Mouse (Mus musculus): Measurements from ENCODE around the gene Nfib. TPM values are rescaled to one million over a fixed set of nuclear protein-coding genes. Genes with fewer than 3 reads are reported as not detected.

Nfib gene
- polyA plus RNA-seq, 2 experiments, result 1.7 to 2.6 TPM

GRCm38 (mm10) chr4:82538815-82539214 is 166.7 kb downstream of the Nfib start:
- Histone ChIP-seq H3K4me1 (replicated peaks; ENCODE audit: control insufficient read depth in 2 of 2, insufficient read depth in 2 of 2, low read length in 1 of 2) (no peaks in the 10 kb centered on the region; a peak in 1 of 4 replicates), H3K27me3 (ENCODE audit: control insufficient read depth, insufficient read depth, low read length) (peaks cover 26% of the 10 kb centered on the region), H3K27ac (no peak overlapping the region), H3K4me2 (ENCODE audit: low read depth) (peak overlapping the region; percentile 30), H3K9me3 (ENCODE audit: control insufficient read depth, low read length) (no peaks in the 10 kb centered on the region), H3K4me3 (ENCODE audit: insufficient read depth in 1 of 2, low read depth in 2 of 2, low read length in 2 of 2) (no peak overlapping the region), H3K36me3 (replicated peaks; ENCODE audit: control insufficient read depth, insufficient read depth, low read depth) (no peaks in the 10 kb centered on the region), H3K9ac (replicated peaks) (no peak overlapping the region)
- ATAC-seq (ENCODE audit: insufficient read depth), result no peak
- no peak for DNase-seq (ENCODE audit: low read depth in 3 of 3, low spot score in 3 of 3)
- 8% methylated on average over 9 of the region's 9 CpGs for WGBS (ENCODE audit: insufficient replicate concordance)
- TF ChIP-seq CTCF (IDR thresholded peaks at IDR 0.05; ENCODE audit: low read depth) (no peak), EP300 (IDR thresholded peaks at IDR 0.05; ENCODE audit: low read depth) (no peak)

DNA sequence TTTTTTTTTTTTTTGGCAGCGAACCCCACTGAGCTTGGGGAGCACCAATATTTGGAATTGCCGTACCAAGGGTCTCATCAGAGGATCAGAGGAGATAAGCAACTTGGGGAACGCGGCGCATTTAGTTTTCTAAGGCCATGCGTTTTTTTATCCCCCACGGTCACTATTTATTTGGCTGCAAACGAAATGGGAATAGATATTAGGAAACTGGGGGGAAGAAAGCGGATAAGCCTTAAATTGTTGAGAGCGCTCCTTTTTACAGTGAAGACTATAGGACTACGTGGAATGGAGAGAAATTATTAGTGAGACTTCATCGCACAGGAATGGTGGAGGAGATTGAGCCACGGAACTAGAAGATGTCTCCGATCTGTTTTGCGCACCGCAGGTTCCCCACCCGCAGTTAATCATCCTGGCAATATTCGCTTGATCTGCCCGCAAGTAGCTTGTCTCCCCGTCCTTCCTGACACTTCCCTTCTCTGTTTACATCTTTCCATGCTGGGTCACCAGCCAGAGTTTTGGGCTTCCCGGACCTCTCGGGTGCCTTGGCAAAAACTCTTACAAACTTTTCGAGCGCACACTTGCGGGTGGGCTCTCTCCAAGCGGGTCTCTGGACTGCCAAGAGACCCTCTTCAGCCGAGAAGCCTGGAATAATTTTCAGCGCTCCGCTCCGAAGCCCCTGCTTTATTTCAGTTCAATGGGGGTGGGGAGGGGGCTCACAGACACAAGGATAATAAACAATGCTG is 167.3 kb downstream of the Nfib start:
- TF ChIP-seq EP300 (IDR thresholded peaks at IDR 0.05; ENCODE audit: low read depth) (no peak), CTCF (IDR thresholded peaks at IDR 0.05; ENCODE audit: low read depth) (no peak)
- Histone ChIP-seq H3K9ac (replicated peaks) (no peak overlapping the region), H3K4me2 (ENCODE audit: low read depth) (peak overlapping the region; percentile 30), H3K9me3 (ENCODE audit: control insufficient read depth, low read length) (no peaks in the 10 kb centered on the region), H3K27ac (no peak overlapping the region), H3K4me1 (replicated peaks; ENCODE audit: control insufficient read depth in 2 of 2, insufficient read depth in 2 of 2, low read length in 1 of 2) (no peaks in the 10 kb centered on the region; a peak in 1 of 4 replicates), H3K36me3 (replicated peaks; ENCODE audit: control insufficient read depth, insufficient read depth, low read depth) (no peaks in the 10 kb centered on the region), H3K4me3 (ENCODE audit: insufficient read depth in 1 of 2, low read depth in 2 of 2, low read length in 2 of 2) (peak overlapping the region in 1 of 2 experiments; percentile 11; a peak in 1 of 4 replicates), H3K27me3 (ENCODE audit: control insufficient read depth, insufficient read depth, low read length) (peaks cover 26% of the 10 kb centered on the region)
- DNase-seq (ENCODE audit: low read depth in 3 of 3, low spot score in 3 of 3) (no peak), ATAC-seq (ENCODE audit: insufficient read depth) (no peak)
- WGBS (ENCODE audit: insufficient replicate concordance), result 4% methylated on average over 30 of the region's 30 CpGs

GRCm38 (mm10) chr4:82537279-82537967 is 168.1 kb downstream of the Nfib start:
- H3K4me3 ChIP-seq (ENCODE audit: insufficient read depth in 1 of 2, low read depth in 2 of 2, low read length in 2 of 2), result peak overlapping the region in 1 of 2 experiments; percentile 15; a peak in 2 of 4 replicates
- TF ChIP-seq CTCF (IDR thresholded peaks at IDR 0.05; ENCODE audit: low read depth), result no peak
- no peak for TF ChIP-seq EP300 (IDR thresholded peaks at IDR 0.05; ENCODE audit: low read depth)
- peaks cover 26% of the 10 kb centered on the region for H3K27me3 ChIP-seq (ENCODE audit: control insufficient read depth, insufficient read depth, low read length)
- no peak for DNase-seq (ENCODE audit: low read depth in 3 of 3, low spot score in 3 of 3)
- H3K27ac ChIP-seq, result no peak overlapping the region
- WGBS (ENCODE audit: insufficient replicate concordance), result under 1% methylated on average over 28 of the region's 28 CpGs
- no peak for ATAC-seq (ENCODE audit: insufficient read depth)
- peak overlapping the region; percentile 30 for H3K4me2 ChIP-seq (ENCODE audit: low read depth)
- no peaks in the 10 kb centered on the region for H3K36me3 ChIP-seq (replicated peaks; ENCODE audit: control insufficient read depth, insufficient read depth, low read depth)
- H3K9me3 ChIP-seq (ENCODE audit: control insufficient read depth, low read length), result no peaks in the 10 kb centered on the region
- no peak overlapping the region for H3K9ac ChIP-seq (replicated peaks)
- no peaks in the 10 kb centered on the region; a peak in 1 of 4 replicates for H3K4me1 ChIP-seq (replicated peaks; ENCODE audit: control insufficient read depth in 2 of 2, insufficient read depth in 2 of 2, low read length in 1 of 2)

DNA sequence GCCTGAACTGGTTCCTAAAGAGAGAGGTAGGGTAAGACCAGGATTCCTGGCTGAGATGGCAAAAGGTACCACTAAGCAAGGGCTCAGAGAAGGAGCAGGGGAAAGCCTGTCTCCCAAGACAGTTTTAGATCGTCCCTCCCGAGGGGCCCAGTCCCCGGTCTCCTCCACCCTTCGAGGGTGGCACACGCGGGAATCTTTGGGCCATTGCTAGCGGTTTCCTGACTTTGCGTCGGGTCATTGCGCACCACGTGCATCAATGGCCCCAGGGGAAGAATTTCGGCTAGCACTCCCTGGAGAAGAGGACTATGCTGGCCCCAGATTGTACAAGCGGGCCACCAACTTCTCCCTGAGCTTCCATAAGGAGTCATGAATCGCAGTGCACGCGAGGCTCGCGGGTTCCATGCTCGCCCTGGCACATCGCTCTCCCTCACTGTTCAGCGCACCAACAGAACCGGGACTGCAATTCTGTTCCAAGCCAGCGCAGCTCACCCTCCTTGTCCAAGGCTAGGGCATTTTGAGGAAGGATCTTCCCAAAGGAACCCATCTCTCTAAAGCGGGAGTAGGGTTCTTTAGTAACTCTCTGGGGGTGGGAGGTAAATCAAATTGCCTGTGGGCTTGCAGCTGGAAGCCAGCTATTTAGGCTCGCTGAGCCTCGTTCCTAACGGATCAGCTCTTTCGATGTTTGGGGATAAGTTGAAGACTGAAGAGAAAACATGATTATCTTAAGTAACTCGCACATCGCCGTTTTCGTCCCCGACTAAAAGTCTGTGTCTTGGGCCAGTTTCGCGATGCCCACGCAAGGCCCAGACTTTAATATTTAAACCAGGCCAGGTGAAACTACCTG is 168.9 kb downstream of the Nfib start:
- H3K27me3 ChIP-seq (ENCODE audit: control insufficient read depth, insufficient read depth, low read length), result peaks cover 26% of the 10 kb centered on the region
- no peak overlapping the region for H3K9ac ChIP-seq (replicated peaks)
- ATAC-seq (ENCODE audit: insufficient read depth) (no peak), DNase-seq (ENCODE audit: low read depth in 3 of 3, low spot score in 3 of 3) (no peak)
- no peak for TF ChIP-seq CTCF (IDR thresholded peaks at IDR 0.05; ENCODE audit: low read depth)
- no peak for TF ChIP-seq EP300 (IDR thresholded peaks at IDR 0.05; ENCODE audit: low read depth)
- H3K27ac ChIP-seq, result no peak overlapping the region
- 8% methylated on average over 36 of the region's 36 CpGs for WGBS (ENCODE audit: insufficient replicate concordance)
- H3K4me2 ChIP-seq (ENCODE audit: low read depth), result peak overlapping the region; percentile 30
- no peaks in the 10 kb centered on the region for H3K9me3 ChIP-seq (ENCODE audit: control insufficient read depth, low read length)
- H3K36me3 ChIP-seq (replicated peaks; ENCODE audit: control insufficient read depth, insufficient read depth, low read depth), result no peaks in the 10 kb centered on the region
- no peak overlapping the region for H3K4me3 ChIP-seq (ENCODE audit: insufficient read depth in 1 of 2, low read depth in 2 of 2, low read length in 2 of 2)
- no peaks in the 10 kb centered on the region for H3K4me1 ChIP-seq (replicated peaks; ENCODE audit: control insufficient read depth in 2 of 2, insufficient read depth in 2 of 2, low read length in 1 of 2)

Data from liver, embryonic 14.5 days (tissue).